Mouse (Mus musculus): ENCODE data around the gene 4930568D16Rik. TPM values are rescaled to one million over a fixed set of nuclear protein-coding genes. Genes with fewer than 3 reads are reported as not detected.
A peak's percentile ranks its signal among the peaks of the same experiment; 100 is the strongest.

Gene 4930568D16Rik
- polyA plus RNA-seq, 1 experiment from 2014 or later, result not detected

DNA sequence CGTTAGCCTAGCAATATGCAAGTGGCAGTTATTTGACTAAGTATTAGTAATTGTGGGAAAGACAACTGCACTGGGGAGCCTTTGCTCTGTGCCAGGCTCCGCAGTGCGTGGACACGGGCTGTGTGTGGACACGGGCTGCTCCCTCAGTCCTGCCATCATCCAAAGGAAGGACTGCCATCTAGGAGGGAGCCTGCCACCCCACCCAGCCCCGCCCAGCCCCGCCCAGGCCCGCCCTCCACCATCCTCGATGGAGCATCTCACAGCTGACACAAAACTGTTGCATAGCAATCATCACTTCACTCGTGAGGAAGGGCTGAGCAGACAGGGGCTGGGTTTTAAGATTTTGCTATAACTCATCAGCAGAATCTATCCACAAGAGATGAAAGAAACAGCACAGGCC lies 41.6 kb downstream of the 4930568D16Rik start:
- H3K4me1 ChIP-seq (replicated peaks), result peaks cover 98% of the 10 kb centered on the region
- peak; percentile 75 for ATAC-seq (ENCODE audit: low read depth)
- H3K9ac ChIP-seq, result peak overlapping the region; percentile 63
- H3K9me3 ChIP-seq (replicated peaks), result no peaks in the 10 kb centered on the region
- peak overlapping the region; percentile 40 for H3K4me3 ChIP-seq (replicated peaks)
- peaks cover 76% of the 10 kb centered on the region for H3K36me3 ChIP-seq
- 43% methylated on average over 10 of the region's 10 CpGs for WGBS (ENCODE audit: insufficient replicate concordance)
- peak overlapping the region; percentile 70 for H3K4me2 ChIP-seq
- DNase-seq, result no peak
- peak overlapping the region; percentile 98 for H3K27ac ChIP-seq
- H3K27me3 ChIP-seq, result no peaks in the 10 kb centered on the region

DNA sequence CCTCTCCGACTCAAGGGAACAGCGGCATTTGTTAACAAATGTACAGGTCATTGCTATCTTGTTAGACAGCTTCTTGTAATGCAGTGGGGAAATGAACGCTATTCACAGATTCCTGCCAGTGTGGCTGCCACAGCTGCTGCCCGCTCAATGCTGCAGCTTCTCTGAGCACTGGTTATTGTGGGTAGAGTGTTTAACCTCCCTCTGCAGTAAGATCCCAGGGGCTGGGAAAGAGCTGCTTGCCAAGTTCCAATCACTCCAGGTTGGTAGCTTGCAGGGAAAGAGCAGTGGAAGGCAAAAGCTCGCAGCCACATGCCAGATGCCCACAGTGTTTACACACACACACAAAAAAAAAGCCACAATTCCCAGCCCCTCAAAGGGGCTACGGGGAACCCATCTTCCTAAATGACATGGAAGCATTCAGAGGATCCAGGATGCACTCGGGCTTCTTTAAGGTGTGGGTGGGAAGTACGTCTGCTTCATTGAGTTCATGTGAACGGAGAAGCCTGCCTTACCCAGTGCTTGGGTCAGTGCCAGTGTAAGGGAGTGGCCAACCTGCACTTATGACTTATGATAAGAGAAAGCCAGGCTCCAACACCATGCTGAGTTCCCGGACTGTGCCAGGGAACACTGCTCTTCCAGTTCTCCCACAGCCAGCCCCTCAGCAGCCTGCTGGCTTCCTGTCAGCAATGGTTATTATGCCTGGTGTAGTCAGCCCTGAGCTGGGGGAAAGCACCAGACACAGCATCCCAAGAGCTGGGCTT lies 44.9 kb downstream of the 4930568D16Rik start:
- peak overlapping the region; percentile 98 for H3K27ac ChIP-seq
- H3K9ac ChIP-seq, result peak overlapping the region; percentile 50
- peaks cover 99% of the 10 kb centered on the region for H3K4me1 ChIP-seq (replicated peaks)
- no peak for DNase-seq
- 65% methylated on average over 10 of the region's 10 CpGs for WGBS (ENCODE audit: insufficient replicate concordance)
- peak; percentile 61 for ATAC-seq (ENCODE audit: low read depth)
- H3K4me2 ChIP-seq, result peak overlapping the region; percentile 40
- H3K36me3 ChIP-seq, result peaks cover 94% of the 10 kb centered on the region
- H3K9me3 ChIP-seq (replicated peaks), result no peaks in the 10 kb centered on the region
- H3K27me3 ChIP-seq, result no peaks in the 10 kb centered on the region
- no peak overlapping the region for H3K4me3 ChIP-seq (replicated peaks)

DNA sequence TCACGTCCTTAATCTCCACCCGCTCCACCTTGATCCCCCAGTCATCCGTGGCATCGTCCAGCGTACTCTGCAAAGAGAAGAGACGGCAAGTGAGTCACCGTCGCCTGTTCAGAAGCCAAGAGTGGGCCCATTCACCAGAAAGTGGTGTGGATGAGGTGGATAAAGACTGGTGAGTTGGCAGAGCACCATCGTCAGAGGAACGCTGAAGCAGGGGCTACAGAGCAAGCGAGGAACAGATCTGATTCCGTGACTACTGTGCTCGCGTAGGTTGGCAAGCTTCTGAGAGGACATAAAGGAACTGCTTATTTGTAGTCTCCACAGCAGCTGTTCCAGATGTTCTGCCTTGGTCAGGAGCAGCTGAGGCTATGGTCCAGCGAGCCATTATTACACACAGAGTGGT lies 47.1 kb downstream of the 4930568D16Rik start:
- DNase-seq, result no peak
- no peak overlapping the region for H3K4me3 ChIP-seq (replicated peaks)
- no peaks in the 10 kb centered on the region for H3K27me3 ChIP-seq
- no peak overlapping the region for H3K9ac ChIP-seq
- H3K4me2 ChIP-seq, result no peak overlapping the region
- H3K9me3 ChIP-seq (replicated peaks), result no peaks in the 10 kb centered on the region
- peaks cover 100% of the 10 kb centered on the region for H3K36me3 ChIP-seq
- peak overlapping the region; percentile 98; the same call in 1 of the 2 replicates for H3K27ac ChIP-seq
- ATAC-seq (ENCODE audit: low read depth), result no peak
- WGBS (ENCODE audit: insufficient replicate concordance), result 92% methylated on average over 15 of the region's 15 CpGs
- H3K4me1 ChIP-seq (replicated peaks), result peaks cover 93% of the 10 kb centered on the region

DNA sequence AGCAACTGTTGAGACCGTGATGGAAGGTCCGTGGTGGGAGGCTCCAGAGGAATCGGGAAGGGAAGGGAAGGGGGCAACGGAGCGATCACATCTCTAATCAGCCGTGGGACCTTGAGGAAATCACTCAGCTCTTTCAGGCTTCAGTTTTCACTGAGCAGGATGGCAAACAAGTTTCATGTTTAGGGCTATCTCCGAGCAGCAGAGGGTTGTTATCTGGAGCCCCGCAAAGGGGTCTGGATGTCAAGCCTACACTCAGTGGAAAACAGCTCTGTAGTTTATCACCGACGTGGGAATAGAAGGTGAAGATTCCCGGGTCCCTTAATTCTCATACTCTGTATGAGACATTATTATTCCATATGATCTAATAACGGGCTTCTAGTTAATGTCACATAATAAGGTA lies 49.1 kb downstream of the 4930568D16Rik start:
- Histone ChIP-seq H3K27me3 (no peaks in the 10 kb centered on the region), H3K9ac (peak overlapping the region; percentile 61), H3K36me3 (peaks cover 100% of the 10 kb centered on the region), H3K4me1 (replicated peaks) (peaks cover 77% of the 10 kb centered on the region), H3K4me2 (peak overlapping the region; percentile 61), H3K27ac (peak overlapping the region; percentile 98), H3K9me3 (replicated peaks) (no peaks in the 10 kb centered on the region), H3K4me3 (replicated peaks) (peak overlapping the region; percentile 25)
- DNase-seq (peak; percentile 63), ATAC-seq (ENCODE audit: low read depth) (peak; percentile 76)
- WGBS (ENCODE audit: insufficient replicate concordance), result 23% methylated on average over 12 of the region's 12 CpGs

DNA sequence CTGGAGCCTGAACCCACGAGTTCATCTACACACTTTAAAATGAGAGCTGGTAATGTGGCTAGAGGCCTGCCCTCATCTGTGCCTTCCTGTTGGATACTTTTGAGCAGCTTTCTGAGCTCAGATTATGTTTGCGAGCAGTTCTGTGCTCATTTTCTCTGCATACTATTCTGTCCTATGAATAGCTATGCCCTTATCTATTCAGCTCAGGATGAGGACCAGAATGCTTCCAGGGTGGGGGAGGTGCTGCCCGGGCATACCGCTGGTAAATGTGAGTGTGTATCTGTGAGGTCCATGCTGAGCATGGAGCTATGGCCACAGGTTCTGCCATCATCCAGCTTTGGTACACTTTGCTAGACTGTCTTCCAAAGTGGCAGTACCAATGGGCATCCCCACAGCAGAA lies 49.9 kb downstream of the 4930568D16Rik start:
- ATAC-seq (ENCODE audit: low read depth) (peak; percentile 89), DNase-seq (peak; percentile 75)
- Histone ChIP-seq H3K27me3 (no peaks in the 10 kb centered on the region), H3K36me3 (peaks cover 100% of the 10 kb centered on the region), H3K9ac (peak overlapping the region; percentile 61), H3K27ac (peak overlapping the region; percentile 98), H3K4me3 (replicated peaks) (peak overlapping the region; percentile 25), H3K9me3 (replicated peaks) (no peaks in the 10 kb centered on the region), H3K4me1 (replicated peaks) (peaks cover 69% of the 10 kb centered on the region), H3K4me2 (peak overlapping the region; percentile 61)
- 19% methylated on average over 4 of the region's 4 CpGs for WGBS (ENCODE audit: insufficient replicate concordance)

DNA sequence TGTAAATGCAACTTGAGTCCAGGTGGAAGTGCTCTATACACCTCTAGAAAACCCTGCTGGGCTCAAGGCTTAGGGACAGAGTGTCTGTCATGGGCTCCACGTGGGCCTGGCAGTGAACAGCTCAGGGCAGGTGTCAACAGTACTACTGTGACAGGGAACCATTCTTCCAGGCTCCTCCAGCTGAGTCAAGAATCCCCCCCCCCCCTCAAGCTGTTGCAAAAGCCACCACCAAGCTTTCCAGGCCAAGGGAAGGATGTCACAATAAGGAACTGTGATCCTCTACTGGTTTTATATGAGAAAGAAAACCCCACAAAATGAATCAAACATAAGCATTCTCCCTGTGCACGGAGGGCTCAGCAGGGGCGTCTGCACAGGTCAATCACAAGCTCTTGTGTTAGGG lies 53.2 kb downstream of the 4930568D16Rik start:
- H3K4me1 ChIP-seq (replicated peaks), result peaks cover 47% of the 10 kb centered on the region
- no peak overlapping the region for H3K4me2 ChIP-seq
- H3K4me3 ChIP-seq (replicated peaks), result no peak overlapping the region
- peaks cover 79% of the 10 kb centered on the region for H3K36me3 ChIP-seq
- H3K27ac ChIP-seq, result 0 out of 2 replicates have a peak overlapping the region, but pooled peaks have one; percentile 9
- ATAC-seq (ENCODE audit: low read depth) (no peak), DNase-seq (no peak)
- H3K9me3 ChIP-seq (replicated peaks), result no peaks in the 10 kb centered on the region
- 74% methylated on average over 3 of the region's 3 CpGs for WGBS (ENCODE audit: insufficient replicate concordance)
- H3K27me3 ChIP-seq, result no peaks in the 10 kb centered on the region
- no peak overlapping the region for H3K9ac ChIP-seq

DNA sequence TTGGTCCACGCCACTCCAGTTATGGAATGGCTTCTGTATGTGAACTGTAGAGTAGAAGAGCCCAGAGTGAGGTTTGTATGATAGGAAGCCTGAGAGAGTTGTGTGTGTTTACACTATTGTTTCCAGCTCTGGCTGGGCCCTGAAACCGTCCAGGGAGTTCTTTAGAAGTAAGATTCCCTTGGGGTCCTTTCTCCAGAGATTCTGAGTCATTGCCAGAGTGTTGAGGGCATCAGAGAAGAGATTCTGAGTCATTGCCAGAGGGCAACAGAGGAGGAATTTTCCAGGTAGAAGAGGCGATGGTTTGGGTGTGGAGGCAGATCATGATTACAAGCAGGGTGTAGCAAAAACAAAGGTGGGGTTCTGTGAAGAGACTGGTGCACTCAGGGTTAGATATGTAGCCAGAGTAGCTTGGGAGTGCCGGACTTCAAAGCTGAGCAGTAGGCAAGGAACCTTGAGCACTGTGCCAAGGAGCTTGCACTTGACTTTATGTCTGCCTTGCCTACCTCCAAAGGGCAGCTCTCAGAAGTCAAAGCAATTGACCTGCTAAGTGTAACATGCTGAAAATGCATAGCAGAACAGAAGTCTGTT lies 57.5 kb downstream of the 4930568D16Rik start:
- Histone ChIP-seq H3K9ac (no peak overlapping the region), H3K9me3 (replicated peaks) (no peaks in the 10 kb centered on the region), H3K36me3 (peaks cover 36% of the 10 kb centered on the region), H3K4me3 (replicated peaks) (no peak overlapping the region), H3K4me2 (no peak overlapping the region), H3K27me3 (no peaks in the 10 kb centered on the region), H3K27ac (no peak overlapping the region), H3K4me1 (replicated peaks) (peaks cover 14% of the 10 kb centered on the region)
- DNase-seq (no peak), ATAC-seq (ENCODE audit: low read depth) (0 out of 2 replicates have a peak, but pooled peaks have one; percentile 34)
- WGBS (ENCODE audit: insufficient replicate concordance), result 67% methylated on average over 4 of the region's 4 CpGs

DNA sequence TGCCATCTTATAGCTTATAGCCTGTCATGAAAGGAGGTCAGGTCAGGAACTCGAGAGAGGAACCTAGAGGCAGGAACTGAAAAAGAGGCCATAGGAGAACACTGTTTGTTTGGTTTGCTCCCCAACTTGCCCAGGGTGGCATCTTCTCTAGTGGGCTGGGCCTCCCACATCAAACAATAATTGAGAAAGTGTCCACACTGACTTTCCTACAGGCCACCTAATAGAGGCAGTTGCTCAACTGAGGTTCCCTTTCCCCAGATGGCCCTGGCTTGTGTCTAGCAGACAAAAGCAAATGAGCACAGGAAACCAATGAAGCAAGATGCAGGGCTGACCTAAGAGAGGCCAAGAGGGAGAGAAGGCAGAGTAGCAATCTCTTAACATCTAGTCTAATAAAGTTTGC lies 59.4 kb downstream of the 4930568D16Rik start:
- no peak overlapping the region for H3K4me2 ChIP-seq
- H3K27me3 ChIP-seq, result no peaks in the 10 kb centered on the region
- WGBS (ENCODE audit: insufficient replicate concordance), result 37% methylated on average over 1 of the region's 1 CpGs
- H3K27ac ChIP-seq, result no peak overlapping the region
- H3K4me3 ChIP-seq (replicated peaks), result no peak overlapping the region
- no peak for ATAC-seq (ENCODE audit: low read depth)
- no peak overlapping the region for H3K9ac ChIP-seq
- DNase-seq, result no peak
- H3K9me3 ChIP-seq (replicated peaks), result no peaks in the 10 kb centered on the region
- peaks cover 18% of the 10 kb centered on the region for H3K36me3 ChIP-seq
- H3K4me1 ChIP-seq (replicated peaks), result peaks cover 10% of the 10 kb centered on the region

Other genes starting within 250 kb of the 4930568D16Rik start
- 148 and 181 TPM in 2 replicates for gene Rab14, start 166.6 kb downstream of the 4930568D16Rik start, polyA plus RNA-seq (2015; fragmentation: Nextera tagmentation; extraction: Ambion mirVana)
- gene Gsn, start 111.3 kb downstream of the 4930568D16Rik start, polyA plus RNA-seq (2015; fragmentation: Nextera tagmentation; extraction: Ambion mirVana), result 77.4 and 92.5 TPM in 2 replicates
- 128 and 160 TPM in 2 replicates for gene Stom, start 30.8 kb downstream of the 4930568D16Rik start, polyA plus RNA-seq (2015; fragmentation: Nextera tagmentation; extraction: Ambion mirVana)
- not detected in 2 replicates for gene 4930402F06Rik, start 29.4 kb upstream of the 4930568D16Rik start, polyA plus RNA-seq (2015; fragmentation: Nextera tagmentation; extraction: Ambion mirVana)
- gene Ggta1, start 95.5 kb upstream of the 4930568D16Rik start, polyA plus RNA-seq (2015; fragmentation: Nextera tagmentation; extraction: Ambion mirVana), result 7.8 and 9.4 TPM in 2 replicates
- 5.2 and 6.7 TPM in 2 replicates for gene Dab2ip, start 190.5 kb upstream of the 4930568D16Rik start, polyA plus RNA-seq (2015; fragmentation: Nextera tagmentation; extraction: Ambion mirVana)

All from liver, embryonic 13.5 days (tissue).